18 mouse cellular contexts compared by ENCODE assay signal in the genomic region with DNA sequence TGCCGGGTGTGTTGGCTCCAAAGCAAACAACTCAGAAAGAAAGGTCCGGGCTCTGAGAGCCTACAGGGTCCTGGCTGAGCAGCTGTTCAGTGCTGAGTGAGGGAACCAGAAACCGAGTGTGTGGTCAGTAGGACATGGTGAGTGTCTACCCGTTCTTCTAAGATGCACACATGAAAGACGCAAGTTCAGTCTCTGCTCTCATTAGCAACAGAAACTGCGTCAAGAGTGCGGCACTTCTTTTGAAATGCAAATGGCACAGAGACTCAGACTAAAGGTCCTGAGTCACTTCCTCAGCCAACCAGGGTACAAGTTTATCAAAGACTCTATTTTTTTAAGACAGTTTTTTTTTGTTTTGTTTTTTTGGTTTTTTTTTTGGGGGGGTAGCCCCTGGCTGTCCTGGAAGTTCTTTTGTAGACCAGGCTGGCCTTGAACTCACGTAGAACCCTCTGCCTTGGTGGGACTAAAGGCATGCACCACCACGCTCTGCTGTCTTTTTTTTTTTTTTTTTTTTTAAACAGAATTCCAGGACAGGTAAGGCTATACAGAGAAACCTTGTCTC. TPM values are rescaled to one million over a fixed set of nuclear protein-coding genes. Genes with fewer than 3 reads are reported as not detected.
"Had no signal": no experiment of that assay in that cellular context is flagged by ENCODE, and none has a peak within 500 bp of the region (broad histone marks: within the 10 kb centered on the region; RNA-seq: fewer than 3 reads in every experiment).

No protein-coding gene starts in this region.

- H3K9ac ChIP-seq: liver, embryonic 15.5 days; neural tube, embryonic 15.5 days had no signal

- H3K36me3 ChIP-seq: limb, embryonic 10.5 days; liver, embryonic 15.5 days; neural tube, embryonic 15.5 days had no signal

- H3K9me3 ChIP-seq: limb, embryonic 10.5 days; liver, embryonic 15.5 days; neural tube, embryonic 15.5 days had no signal

- H3K4me3 ChIP-seq: layer of hippocampus, adult 2 months; limb, embryonic 10.5 days; liver, embryonic 15.5 days; myocyte; neural tube, embryonic 15.5 days had no signal

- DNase-seq: kidney, postnatal 10 days; kidney, postnatal 4 days; lung, adult 2 months; lung, postnatal 10 days; lung, postnatal 4 days; midbrain, embryonic 14.5 days; right cerebral cortex, adult 18-20 months; right cerebral cortex, postnatal 25 days; thymus, postnatal 36 days had no signal

- H3K4me2 ChIP-seq: liver, embryonic 11.5 days; liver, embryonic 15.5 days; neural tube, embryonic 15.5 days had no signal

- H3K27ac ChIP-seq: layer of hippocampus, adult 2 months; limb, embryonic 10.5 days; liver, embryonic 15.5 days; neural tube, embryonic 15.5 days had no signal

RNA-seq across cellular contexts. Expression of a gene that starts 4.3 kb away (rescaled TPM):
- total RNA-seq: megakaryocyte-erythroid progenitor cell, adult 5-6 weeks had no signal
- polyA plus RNA-seq: limb, embryonic 10.5 days; liver, embryonic 11.5 days; liver, embryonic 15.5 days; neural tube, embryonic 11.5 days; small intestine, adult 2 months had no signal
